Mouse (Mus musculus) liver, embryonic 14.5 days (tissue): ENCODE data around the gene Ube3c. TPM values are rescaled to one million over a fixed set of nuclear protein-coding genes. Genes with fewer than 3 reads are reported as not detected.

Experiments
- ATAC-seq: fragments of 200-750 bp; cut with Nextera tagmentation; 2 replicates; pipeline ENCODE4 v1.8.0; 2017; ENCODE audit warnings: moderate number of reproducible peaks, mild to moderate bottlenecking, moderate library complexity; ENCODE audit not compliant: insufficient read depth
- DNase-seq, 3 experiments: peaks; one replicate each; pipeline ENCODE4 v3.0.0-alpha.2; 2012 to 2013; ENCODE audit warnings: low read depth in 3 of 3, low spot score in 3 of 3
- H3K27ac ChIP-seq: fragments of 300-500 bp; sonication (generic); 2 replicates; pipeline ENCODE4 v1.5.1; 2014; ENCODE audit warnings: moderate library complexity, mild to moderate bottlenecking, control low read depth, inconsistent platforms
- H3K27me3 ChIP-seq: fragments of 300-500 bp; sonication (generic); 2 replicates; pipeline ENCODE4 v1.6.1; 2014; ENCODE audit warnings: mild to moderate bottlenecking, low read length, moderate library complexity; ENCODE audit not compliant: control insufficient read depth, insufficient read depth
- H3K36me3 ChIP-seq: fragments of 300-500 bp; sonication (generic); replicated peaks from 2 replicates; pipeline ENCODE4 v1.6.1; 2014; ENCODE audit warnings: low read depth; ENCODE audit not compliant: control insufficient read depth, insufficient read depth
- H3K4me1 ChIP-seq, 2 experiments: fragments of 200-500 bp in 1 of 2; fragments of 300-500 bp in 1 of 2; sonication (generic) in 1 of 2; replicated peaks; 2 replicates each; pipeline ENCODE4 v1.6.1; 2012 to 2014; ENCODE audit warnings: antibody characterized with exemption in 1 of 2, inconsistent platforms in 1 of 2, low read length in 1 of 2; ENCODE audit not compliant: control insufficient read depth in 2 of 2, insufficient read depth in 2 of 2
- H3K4me2 ChIP-seq: fragments of 300-500 bp; sonication (generic); 2 replicates; pipeline ENCODE4 v1.6.1; 2014; ENCODE audit warnings: low read depth, mild to moderate bottlenecking, control low read depth, moderate library complexity
- H3K4me3 ChIP-seq, 2 experiments: fragments of 200-500 bp in 1 of 2; fragments of 300-500 bp in 1 of 2; sonication (generic) in 1 of 2; 2 replicates each; pipeline ENCODE4 v1.5.1; 2012 to 2014; ENCODE audit warnings: low read depth in 2 of 2, low read length in 2 of 2, mild to moderate bottlenecking in 2 of 2, control low read depth in 1 of 2, inconsistent platforms in 1 of 2, moderate library complexity in 1 of 2; ENCODE audit not compliant: insufficient read depth in 1 of 2
- H3K9ac ChIP-seq: fragments of 300-500 bp; sonication (generic); replicated peaks from 2 replicates; pipeline ENCODE4 v1.6.1; 2014; ENCODE audit warnings: mild to moderate bottlenecking, control low read depth, moderate library complexity
- H3K9me3 ChIP-seq: fragments of 300-500 bp; sonication (generic); 2 replicates; pipeline ENCODE4 v1.6.1; 2016; ENCODE audit warnings: low read length, mixed read lengths; ENCODE audit not compliant: control insufficient read depth
- CTCF ChIP-seq: IDR thresholded peaks from 2 replicates; pipeline ENCODE4 v1.5.1; 2016; ENCODE audit warnings: antibody characterized with exemption, low read depth, control low read depth
- EP300 ChIP-seq: IDR thresholded peaks from 2 replicates; pipeline ENCODE4 v1.6.1; 2016; ENCODE audit warnings: antibody characterized with exemption, low read depth
- WGBS: fragments of 180-500 bp; shearing (Covaris S2); extraction: QIAGEN DNeasy Blood & Tissue Kit; methylation state at CpG from one replicate; pipeline ENCODE4 v1.1.7; 2014; ENCODE audit not compliant: insufficient replicate concordance; 5-methylcytosine and 5-hydroxymethylcytosine counted together
- polyA plus RNA-seq, 2 experiments: library from polyadenylated mRNA; depleted of rRNA in 1 of 2; stranded (reverse) in 1 of 2; unstranded in 1 of 2; fragments of >200 nt; fragmentation: Nextera tagmentation in 1 of 2; extraction: Ambion mirVana in 1 of 2; gene quantifications; 2 replicates each; pipeline versions ENCODE4 v1.2.1 to v1.2.3; 2012 to 2014

Gene Ube3c
- polyA plus RNA-seq, 2 experiments: 7.8 to 14.3 TPM

- no peak for TF ChIP-seq EP300
- TF ChIP-seq CTCF: no peak
- ATAC-seq (no peak), DNase-seq (no peak)
- Histone ChIP-seq H3K9me3 (no peaks in the 10 kb centered on the region), H3K27ac (no peak overlapping the region), H3K4me2 (no peak overlapping the region), H3K36me3 (no peaks in the 10 kb centered on the region), H3K27me3 (no peaks in the 10 kb centered on the region), H3K4me1 (no peaks in the 10 kb centered on the region), H3K4me3 (no peak overlapping the region), H3K9ac (no peak overlapping the region)
- 48% methylated on average over 1 of the region's 1 CpGs for WGBS
Measured at GRCm38 (mm10) chr5:29712906-29713305, 143.9 kb downstream of the Ube3c start.

GRCm38 (mm10) chr5:29721159-29721558, 152.1 kb downstream of the Ube3c start:
- Histone ChIP-seq H3K27ac (no peak overlapping the region), H3K4me3 (no peak overlapping the region), H3K9ac (no peak overlapping the region), H3K27me3 (no peaks in the 10 kb centered on the region), H3K4me2 (no peak overlapping the region), H3K36me3 (no peaks in the 10 kb centered on the region), H3K4me1 (no peaks in the 10 kb centered on the region), H3K9me3 (no peaks in the 10 kb centered on the region)
- no peak for ATAC-seq
- TF ChIP-seq EP300 (no peak), CTCF (no peak)
- WGBS: 15% methylated on average over 1 of the region's 1 CpGs
- no peak for DNase-seq

- no peak for TF ChIP-seq EP300
- TF ChIP-seq CTCF: no peak
- no peaks in the 10 kb centered on the region for H3K9me3 ChIP-seq
- 63% methylated on average over 2 of the region's 2 CpGs for WGBS
- no peak overlapping the region for H3K27ac ChIP-seq
- DNase-seq (no peak), ATAC-seq (no peak)
- no peaks in the 10 kb centered on the region for H3K27me3 ChIP-seq
- H3K4me1 ChIP-seq: no peaks in the 10 kb centered on the region
- no peak overlapping the region for H3K4me3 ChIP-seq
- H3K36me3 ChIP-seq: no peaks in the 10 kb centered on the region
- no peak overlapping the region for H3K9ac ChIP-seq
- H3K4me2 ChIP-seq: no peak overlapping the region
Measured at GRCm38 (mm10) chr5:29725369-29725768, 156.3 kb downstream of the Ube3c start.

Other genes starting within 250 kb of the Ube3c start
- 0.91 and 1.2 TPM in 2 replicates for gene Lmbr1, start 190.9 kb upstream of the Ube3c start, polyA plus RNA-seq (2012; rRNA removed)
- 2.5 and 2.8 TPM in 2 replicates for gene Lmbr1, start 190.9 kb upstream of the Ube3c start, polyA plus RNA-seq (2014; fragmentation: Nextera tagmentation; extraction: Ambion mirVana)
- 5.4 and 10.4 TPM in 2 replicates for gene Nom1, start 134.6 kb upstream of the Ube3c start, polyA plus RNA-seq (2012; rRNA removed)
- gene Nom1, start 134.6 kb upstream of the Ube3c start, polyA plus RNA-seq (2014; fragmentation: Nextera tagmentation; extraction: Ambion mirVana): 12.5 and 13.9 TPM in 2 replicates
- gene Mnx1, start 90.8 kb upstream of the Ube3c start, polyA plus RNA-seq (2012; rRNA removed): not detected in 2 replicates
- gene Mnx1, start 90.8 kb upstream of the Ube3c start, polyA plus RNA-seq (2014; fragmentation: Nextera tagmentation; extraction: Ambion mirVana): not detected in 2 replicates
- 27.8 and 48.3 TPM in 2 replicates for gene Dnajb6, start 166.4 kb downstream of the Ube3c start, polyA plus RNA-seq (2012; rRNA removed)
- gene Dnajb6, start 166.4 kb downstream of the Ube3c start, polyA plus RNA-seq (2014; fragmentation: Nextera tagmentation; extraction: Ambion mirVana): 76.0 and 78.7 TPM in 2 replicates
- 0.76 TPM in 1 of 2 replicates, not detected in the other for gene Gm5129, start 166.7 kb downstream of the Ube3c start, polyA plus RNA-seq (2012; rRNA removed)
- gene Gm5129, start 166.7 kb downstream of the Ube3c start, polyA plus RNA-seq (2014; fragmentation: Nextera tagmentation; extraction: Ambion mirVana): not detected in 2 replicates